Mouse (Mus musculus) small intestine, adult 2 months (tissue): ENCODE measurements around the gene Stx3.

Source experiments
- CTCF ChIP-seq: fragments of 200-500 bp; IDR thresholded peaks from 2 replicates; pipeline ENCODE4 v1.5.1; 2012; ENCODE audit warnings: low read depth, mild to moderate bottlenecking, control low read depth, inconsistent platforms, low read length, moderate library complexity, mixed read lengths; ENCODE audit not compliant: insufficient replicate concordance, insufficient read length; ENCODE audit errors: extremely low read depth
- POLR2A ChIP-seq: fragments of 200-500 bp; IDR thresholded peaks from 2 replicates; pipeline ENCODE4 v1.6.1; 2012; ENCODE audit warnings: low read depth, mild to moderate bottlenecking, control low read depth, inconsistent platforms, low read length, moderate library complexity

DNA sequence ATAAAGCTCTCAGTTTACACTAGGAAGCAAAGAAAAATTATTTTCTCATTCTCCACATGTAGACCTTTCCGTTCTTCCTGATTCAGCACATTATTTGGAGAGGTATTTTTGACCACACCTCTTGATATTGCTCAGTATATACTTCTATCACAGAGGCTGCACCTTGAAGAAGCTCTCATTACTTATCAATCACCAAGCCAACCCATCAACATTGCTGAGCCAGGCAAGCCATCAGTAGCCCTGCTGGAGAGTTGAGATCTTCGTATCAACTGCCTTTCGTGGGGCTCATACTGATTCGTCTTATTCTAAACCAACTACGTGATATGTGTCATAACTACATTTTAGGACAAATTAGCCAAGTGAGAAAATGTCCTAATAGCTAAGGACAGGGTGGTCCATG is 91.9 kb downstream of the Stx3 start:
- TF ChIP-seq POLR2A: no peak
- TF ChIP-seq CTCF: no peak
